Mouse (Mus musculus): ENCODE results near the gene Rsbn1. TPM values are rescaled to one million over a fixed set of nuclear protein-coding genes. Genes with fewer than 3 reads are reported as not detected.
A peak's percentile ranks its signal among the peaks of the same experiment; 100 is the strongest.

Rsbn1 gene
- total RNA-seq, 1 experiment from 2014 or later, result 16.2 TPM

DNA sequence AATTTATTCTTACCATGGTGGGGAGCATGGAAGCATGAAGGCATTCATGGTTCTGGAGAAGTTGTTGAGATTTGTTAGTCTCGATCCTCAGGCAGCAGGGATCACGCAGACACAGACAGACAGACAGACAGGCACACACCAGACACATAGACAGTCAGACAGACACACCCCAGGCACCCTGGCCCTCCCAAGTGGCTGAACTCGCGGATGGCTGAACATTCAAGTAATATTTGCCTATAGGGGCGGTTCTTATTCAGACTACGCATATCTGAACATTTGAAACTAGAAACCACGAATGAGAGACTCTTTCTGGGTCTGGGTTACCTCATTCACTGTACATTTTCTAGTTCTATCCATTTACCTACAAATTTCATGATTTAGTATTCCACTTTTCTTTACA is 34.7 kb downstream of the Rsbn1 start:
- DNase-seq, result no peak

DNA sequence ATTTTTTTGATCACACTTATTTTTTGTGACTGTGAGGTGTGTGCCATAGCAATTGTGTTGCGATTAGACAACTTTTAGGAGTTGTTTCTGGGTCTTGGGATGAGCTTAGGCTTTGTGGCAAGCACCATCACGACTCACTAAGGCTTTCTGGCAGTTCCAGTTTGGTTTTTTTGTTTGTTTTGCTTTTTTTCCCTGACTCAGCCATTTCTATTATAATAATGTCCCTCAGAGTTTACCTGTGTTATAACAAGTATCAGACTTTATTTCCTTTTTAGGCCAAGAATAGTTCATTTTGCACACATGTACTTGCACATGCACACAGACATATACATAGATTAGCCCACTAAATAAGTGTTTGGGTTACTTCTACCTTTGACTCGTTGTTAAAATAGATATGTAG is 46.7 kb downstream of the Rsbn1 start:
- DNase-seq, result no peak

DNA sequence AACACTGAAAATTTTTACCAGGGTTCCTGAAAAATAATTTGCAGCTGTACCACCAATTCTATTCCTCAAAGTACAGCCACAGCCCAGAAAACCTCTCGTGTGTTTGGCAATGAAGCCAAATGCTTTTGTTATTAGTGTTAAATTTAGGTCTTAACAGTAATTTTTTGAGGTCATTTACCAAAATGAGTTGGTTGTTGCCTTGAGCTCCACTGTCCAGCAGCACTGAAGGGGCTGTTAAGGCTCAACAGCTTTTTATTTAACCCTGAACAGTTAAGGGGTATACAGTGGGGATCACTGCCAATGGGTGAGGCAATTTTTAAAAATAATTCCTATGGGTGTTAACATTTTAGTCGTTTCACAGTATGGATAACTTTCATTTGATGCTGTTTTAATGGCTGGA is 53.3 kb downstream of the Rsbn1 start:
- no peak for DNase-seq

GRCm38 (mm10) chr3:103967861-103968691 is 54.2 kb downstream of the Rsbn1 start, which contains the start of gene Phtf1:
TSS of gene Phtf1 (plus strand) at chr3:103968110.
- peak; percentile 93 for DNase-seq

DNA sequence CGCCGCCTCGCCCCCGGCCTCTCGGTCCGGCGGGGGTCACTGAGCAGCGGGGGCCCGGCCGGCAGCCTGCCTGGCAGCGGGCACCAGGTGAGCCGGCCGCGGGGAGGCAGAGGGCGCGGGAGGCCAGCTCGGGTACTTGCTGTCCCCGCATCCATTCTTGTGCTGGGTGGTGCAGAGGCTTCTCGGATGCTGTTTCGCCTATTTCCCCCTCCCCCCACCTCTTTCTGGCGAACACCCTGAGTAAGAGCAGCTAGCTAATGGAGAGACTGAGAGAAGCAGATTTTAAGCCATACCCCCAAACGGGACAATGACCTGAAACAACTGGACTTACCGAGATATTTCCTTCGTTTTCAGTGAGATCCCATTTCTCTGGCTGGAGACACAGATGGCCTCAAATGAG is 54.8 kb downstream of the Rsbn1 start:
- no peak for DNase-seq

- DNase-seq, result no peak
Measured at GRCm38 (mm10) chr3:103971157-103971556, 57.2 kb downstream of the Rsbn1 start.

GRCm38 (mm10) chr3:103984556-103984955 is 70.6 kb downstream of the Rsbn1 start:
- peak; percentile 14 for DNase-seq

- DNase-seq, result no peak
Measured at GRCm38 (mm10) chr3:103985194-103985593, 71.3 kb downstream of the Rsbn1 start.

GRCm38 (mm10) chr3:103987831-103988432 is 74.0 kb downstream of the Rsbn1 start:
- no peak for DNase-seq

- DNase-seq, result no peak
Measured at GRCm38 (mm10) chr3:103989352-103989751, 75.4 kb downstream of the Rsbn1 start.

DNA sequence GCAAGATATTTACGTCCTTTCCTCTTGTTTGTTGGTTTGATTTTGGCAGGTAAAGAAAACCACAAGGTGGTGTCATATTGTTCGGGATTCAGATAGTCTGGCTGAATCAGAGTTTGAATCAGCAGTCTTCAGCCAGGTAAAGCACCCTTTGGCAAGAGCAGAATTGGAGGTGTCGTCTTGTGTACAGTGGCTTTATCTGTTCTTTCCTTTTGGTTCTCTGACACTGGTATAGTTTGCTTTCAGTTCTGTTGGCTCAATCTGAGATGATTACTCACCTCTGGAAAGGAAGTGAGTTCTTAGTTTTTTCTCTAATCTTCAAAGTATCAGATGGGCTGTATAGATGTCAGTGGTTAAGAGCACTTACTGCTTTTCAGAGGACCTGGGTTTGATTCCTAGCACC is 77.4 kb downstream of the Rsbn1 start:
- no peak for DNase-seq

- DNase-seq, result no peak
Measured at GRCm38 (mm10) chr3:103998724-103999123, 84.8 kb downstream of the Rsbn1 start.

GRCm38 (mm10) chr3:104006896-104007466 is 93.1 kb downstream of the Rsbn1 start:
- DNase-seq, result no peak

GRCm38 (mm10) chr3:104007479-104007878 is 93.6 kb downstream of the Rsbn1 start:
- DNase-seq, result peak; percentile 49

- no peak for DNase-seq
Measured at GRCm38 (mm10) chr3:104009924-104010662, 96.2 kb downstream of the Rsbn1 start.

DNA sequence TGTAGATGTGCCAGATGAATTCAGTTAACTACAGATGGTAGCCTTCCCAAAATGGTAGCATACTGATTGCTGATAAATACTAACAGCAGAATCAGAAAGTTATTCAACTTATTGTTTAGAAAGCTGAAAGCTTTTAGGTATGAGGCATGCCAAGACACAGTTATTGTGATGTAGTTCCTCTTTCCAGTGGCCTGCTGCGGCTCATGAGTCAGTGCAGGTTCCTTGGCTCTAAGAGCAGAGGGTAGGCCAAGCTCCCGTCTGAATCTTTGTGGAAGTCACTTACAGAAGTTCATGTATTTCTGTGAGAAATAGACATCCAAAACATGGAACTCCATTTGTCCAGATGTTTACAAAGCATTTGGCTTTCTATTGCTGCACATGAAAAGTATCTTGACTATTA is 98.1 kb downstream of the Rsbn1 start:
- no peak for DNase-seq

Other genes starting within 250 kb of the Rsbn1 start
- 12.0 and 12.7 TPM in 2 replicates for gene Olfml3, start 176.1 kb upstream of the Rsbn1 start, total RNA-seq (2021)
- not detected in 2 replicates for gene Gm10964, start 174.8 kb upstream of the Rsbn1 start, total RNA-seq (2021)
- gene Hipk1, start 122.6 kb upstream of the Rsbn1 start, total RNA-seq (2021), result 149 and 198 TPM in 2 replicates
- 16.6 and 21.9 TPM in 2 replicates for gene Dclre1b, start 104.7 kb upstream of the Rsbn1 start, total RNA-seq (2021)
- 17.2 and 29.1 TPM in 2 replicates for gene Ap4b1, start 104.6 kb upstream of the Rsbn1 start, total RNA-seq (2021)
- 0.23 TPM in 1 of 2 replicates, not detected in the other for gene Gm43064, start 104.5 kb upstream of the Rsbn1 start, total RNA-seq (2021)
- 0.52 and 0.56 TPM in 2 replicates for gene Bcl2l15, start 81.5 kb upstream of the Rsbn1 start, total RNA-seq (2021)
- 1.4 and 7.8 TPM in 2 replicates for gene Ptpn22, start 54.3 kb upstream of the Rsbn1 start, total RNA-seq (2021)
- gene Phtf1, start 54.0 kb downstream of the Rsbn1 start, total RNA-seq (2021), result 18.7 and 20.3 TPM in 2 replicates